Mouse (Mus musculus): Measurements from ENCODE around the gene Myadm.
"Not testable (repeated sequence)": the region's sequence is repeated elsewhere in the genome, so short reads cannot be mapped to it uniquely, and the experiment has no call there.

The Myadm gene

DNA sequence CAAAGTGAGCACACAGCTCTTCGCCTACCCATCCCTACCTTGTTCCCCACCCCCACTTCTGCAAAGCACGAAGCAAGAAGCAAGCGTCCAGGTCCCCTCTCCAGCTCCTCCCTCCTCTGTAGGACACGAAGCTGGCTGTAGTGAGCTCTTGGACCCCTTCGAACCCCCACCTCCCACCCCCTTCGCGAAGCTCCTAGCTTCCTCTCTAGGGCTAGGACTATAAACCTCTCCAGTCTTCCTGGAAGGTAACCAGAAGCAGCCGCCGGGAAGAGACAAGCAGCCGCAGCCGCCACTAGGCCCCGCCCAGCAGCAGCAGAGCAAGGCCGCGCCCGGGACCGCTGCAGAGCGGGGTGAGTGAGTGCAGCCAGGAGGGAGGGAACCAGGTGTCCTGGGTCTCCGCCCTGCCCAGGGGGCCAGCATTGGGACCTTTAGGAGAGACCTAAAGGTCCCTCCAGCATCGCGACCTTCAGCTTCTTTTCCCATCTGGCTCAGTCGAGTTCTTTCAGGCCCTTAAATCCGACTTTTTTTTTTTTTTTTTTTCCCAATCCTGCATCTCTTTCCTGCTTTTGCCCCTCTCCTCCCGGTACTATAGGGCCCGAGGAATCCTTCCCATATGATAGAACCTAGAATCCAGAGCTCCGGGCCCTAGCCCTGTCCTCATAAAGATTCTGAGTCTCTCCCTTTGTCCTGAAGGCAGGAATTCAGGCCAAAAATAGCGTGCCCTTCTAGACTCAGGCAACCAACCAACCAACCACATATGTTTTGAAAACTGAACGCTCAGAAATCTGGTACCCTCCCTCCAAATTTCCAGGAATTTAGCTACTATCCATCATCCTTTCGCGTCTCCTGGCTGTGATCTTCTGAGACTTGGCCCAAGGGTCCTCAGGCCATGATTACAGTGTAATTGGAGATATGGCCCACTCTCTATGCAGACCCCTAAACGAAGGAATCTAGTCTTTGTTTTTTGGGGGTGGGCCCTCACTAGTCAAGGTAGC lies at the start of gene Myadm, which contains the start of gene Prkcg:
Gene Myadm, plus strand, starts transcription at position 105 of the 995 bp plus-strand sequence.
Gene Prkcg, plus strand, starts transcription at position 204 of the 995 bp plus-strand sequence.
- in situ Hi-C loops (cut with MboI, MseI) = no loop called here

DNA sequence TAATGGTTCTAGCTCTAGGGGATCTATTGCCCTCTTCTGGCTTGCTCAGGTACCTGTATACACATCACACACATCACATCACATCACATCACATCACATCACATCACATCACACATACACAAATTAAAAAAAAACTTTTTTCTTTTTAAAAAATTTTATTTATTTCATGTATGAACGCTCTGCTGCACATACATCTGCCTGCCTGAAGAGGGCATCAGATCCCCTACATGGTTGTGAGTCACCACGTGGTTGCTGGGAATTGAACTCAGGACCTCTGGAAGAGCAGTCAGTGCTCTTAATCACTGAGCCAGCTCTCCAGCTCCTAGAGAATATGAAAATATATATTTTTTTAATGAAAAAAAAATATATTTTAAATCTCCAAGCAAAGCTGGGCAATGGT lies 49.7 kb upstream of the Myadm start:
- in situ Hi-C loops (cut with MboI, MseI) = no loop called here

DNA sequence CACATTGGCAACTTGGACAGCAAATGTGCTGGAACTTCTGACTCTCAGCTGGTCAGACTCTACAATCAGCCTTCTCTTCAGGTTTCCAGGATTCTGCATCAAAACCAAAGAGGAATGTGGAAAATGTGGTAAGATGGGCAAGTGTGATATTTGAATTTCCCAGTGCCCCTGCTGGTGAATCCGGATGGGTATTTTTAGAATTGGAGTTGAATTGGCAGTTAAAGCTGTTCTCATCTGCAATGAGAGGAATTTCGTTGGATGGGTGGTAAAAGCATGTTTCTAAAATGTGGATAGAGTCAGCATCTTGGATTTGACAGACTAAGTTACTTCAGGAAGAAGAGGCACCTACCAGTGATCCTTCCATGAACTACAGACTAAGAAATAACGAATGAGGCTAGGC lies 28.2 kb upstream of the Myadm start:
- in situ Hi-C loops (cut with MboI, MseI) = no loop called here

DNA sequence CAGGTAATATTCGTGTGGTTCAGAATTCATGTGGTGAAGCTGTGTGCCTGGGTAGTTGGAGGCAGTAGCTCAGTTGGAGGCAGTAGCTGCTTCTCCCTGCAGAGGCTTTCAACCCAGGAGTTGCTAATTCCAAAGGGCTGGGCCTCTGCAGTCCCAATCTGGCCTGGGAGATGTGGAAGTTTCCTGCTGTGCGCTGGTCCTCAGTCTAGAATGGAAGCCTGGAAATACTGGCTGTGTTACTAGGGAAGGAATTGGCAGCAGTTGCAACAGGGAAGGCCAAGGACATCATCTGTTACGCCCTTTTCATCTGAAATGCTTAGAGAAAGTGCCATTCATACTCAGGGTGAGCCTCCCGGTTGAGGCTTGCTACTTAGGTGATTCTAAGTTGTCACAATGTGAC lies 27.4 kb upstream of the Myadm start:
- in situ Hi-C loops (cut with MboI, MseI) = no loop called here

DNA sequence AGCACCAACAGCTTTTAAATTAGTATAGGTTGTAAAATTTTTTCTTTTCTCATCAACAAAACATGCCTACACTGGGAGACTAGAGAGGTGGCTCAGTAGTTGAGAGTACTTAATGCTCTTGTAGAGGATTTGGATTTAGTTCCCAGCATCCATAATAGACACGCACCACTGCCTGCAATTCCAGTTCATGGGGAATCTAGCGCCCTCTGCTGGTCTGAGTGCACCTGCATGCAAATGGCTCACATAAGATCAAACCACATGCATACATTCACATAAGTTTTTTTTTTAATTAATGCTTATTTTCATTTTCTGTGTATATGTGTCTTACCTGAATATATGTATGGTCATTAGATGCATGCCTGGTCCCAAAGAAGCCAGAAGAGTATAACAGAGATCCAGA lies 26.1 kb upstream of the Myadm start:
- in situ Hi-C loops (cut with MboI, MseI) = no loop called here

DNA sequence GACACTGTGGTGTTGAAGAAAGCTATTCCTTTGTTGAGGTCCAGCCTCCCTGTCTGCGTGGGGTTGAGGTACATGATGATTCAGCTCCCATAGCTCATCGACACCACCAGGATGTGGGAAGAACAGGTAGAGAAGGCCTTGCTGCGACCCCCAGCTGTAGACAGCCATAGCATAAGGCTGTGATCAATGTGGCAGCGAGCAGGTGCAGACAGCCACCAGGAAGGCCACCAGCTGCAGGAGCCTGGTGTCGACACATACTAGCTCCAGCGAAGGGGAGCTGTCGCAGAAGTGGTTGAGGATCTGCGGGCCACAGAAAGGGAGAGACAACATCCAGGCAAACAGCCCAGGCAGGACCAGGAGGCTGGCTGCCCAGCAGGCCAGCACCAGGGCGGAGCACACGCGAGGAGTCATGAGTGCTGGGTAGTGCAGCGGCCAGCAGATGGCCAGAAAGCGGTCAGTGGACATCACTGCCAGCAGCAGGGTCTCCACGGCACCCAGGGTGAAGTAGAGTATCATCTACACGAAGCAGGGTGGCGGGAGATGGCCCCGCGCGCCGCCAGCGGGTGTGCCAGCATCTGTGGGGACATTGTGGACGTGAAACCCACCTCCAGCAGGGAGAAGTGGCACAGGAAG lies 24.4 kb upstream of the Myadm start:
- in situ Hi-C loops (cut with MboI, MseI) = no loop called here

DNA sequence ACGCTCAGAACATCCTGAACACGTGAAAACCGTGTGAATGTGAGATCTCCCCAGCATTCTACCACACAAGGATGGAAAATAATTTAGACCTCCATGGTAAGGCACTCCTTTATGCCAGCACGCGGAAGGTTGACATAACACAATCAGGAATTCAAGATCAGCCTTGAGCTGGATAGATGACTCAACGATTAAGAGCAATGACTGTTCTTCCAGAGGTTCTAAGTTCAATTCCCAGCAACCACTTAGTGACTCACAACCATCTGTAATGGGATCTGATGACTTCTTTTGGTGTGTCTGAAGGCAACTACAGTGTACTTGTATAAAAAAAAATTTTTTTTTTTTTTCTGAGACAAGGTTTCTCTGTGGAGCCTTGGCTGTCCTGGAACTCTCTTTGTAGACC lies 23.6 kb upstream of the Myadm start:
- in situ Hi-C loops (cut with MboI, MseI) = no loop called here

DNA sequence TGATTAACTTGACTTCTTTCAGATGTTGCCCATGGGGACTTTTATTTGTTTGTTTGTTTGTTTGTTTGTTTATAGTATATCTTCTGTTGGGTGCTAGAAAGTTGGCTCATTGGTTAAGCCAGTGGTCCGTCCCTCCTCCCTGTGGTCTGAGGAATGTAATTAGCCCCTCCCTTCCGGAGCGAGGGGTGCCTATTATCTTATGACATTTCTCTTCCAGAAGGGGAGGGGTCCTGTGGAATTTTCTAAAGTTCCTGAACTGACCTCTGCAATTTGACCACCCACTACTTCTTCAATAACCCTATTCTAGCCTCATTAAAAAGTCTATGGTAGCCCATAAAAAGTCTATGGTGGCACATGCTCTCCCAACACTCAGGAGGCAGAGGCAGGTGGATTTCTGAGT lies 21.6 kb upstream of the Myadm start:
- in situ Hi-C loops (cut with MboI, MseI) = no loop called here

DNA sequence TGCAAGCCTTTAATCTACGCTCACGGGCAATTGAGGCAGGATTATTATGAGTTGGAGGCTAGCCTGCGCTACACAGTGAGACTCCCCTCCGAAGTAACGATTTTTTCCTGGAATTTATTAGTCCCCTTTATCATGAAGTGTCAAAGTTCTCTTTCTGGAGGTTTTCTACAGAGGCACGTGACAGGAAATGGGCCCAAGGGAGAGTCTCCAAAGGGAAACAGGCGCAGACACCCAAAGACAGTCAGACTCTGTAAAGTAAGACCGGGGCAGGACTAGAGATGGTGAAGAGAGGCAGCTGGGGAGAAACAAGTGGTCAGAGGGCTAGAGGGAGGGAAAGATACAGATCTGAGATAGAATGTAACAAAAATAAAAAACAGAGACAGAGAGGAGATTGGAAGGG lies 21.0 kb upstream of the Myadm start:
- in situ Hi-C loops (cut with MboI, MseI) = no loop called here

DNA sequence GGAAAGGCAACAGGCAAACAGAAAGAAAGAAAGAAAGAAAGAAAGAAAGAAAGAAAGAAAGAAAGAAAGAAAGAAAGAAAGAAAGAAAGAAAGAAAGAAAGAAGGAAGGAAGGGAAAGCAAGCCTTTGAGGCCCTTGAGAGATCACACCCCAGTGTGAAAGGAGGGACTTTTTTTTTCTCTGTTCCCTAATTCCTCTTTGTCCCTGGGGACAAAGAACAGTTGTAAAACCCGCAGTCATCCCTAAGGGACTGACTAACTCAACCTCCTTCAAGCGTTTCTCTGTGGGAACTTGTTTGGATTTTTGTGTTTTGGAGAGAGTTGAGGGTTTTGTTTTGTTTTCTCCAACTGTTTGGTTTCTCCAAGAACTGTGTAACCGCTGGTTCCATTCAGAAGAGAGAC lies 20.6 kb upstream of the Myadm start:
- in situ Hi-C loops (cut with MboI, MseI) = no loop called here

DNA sequence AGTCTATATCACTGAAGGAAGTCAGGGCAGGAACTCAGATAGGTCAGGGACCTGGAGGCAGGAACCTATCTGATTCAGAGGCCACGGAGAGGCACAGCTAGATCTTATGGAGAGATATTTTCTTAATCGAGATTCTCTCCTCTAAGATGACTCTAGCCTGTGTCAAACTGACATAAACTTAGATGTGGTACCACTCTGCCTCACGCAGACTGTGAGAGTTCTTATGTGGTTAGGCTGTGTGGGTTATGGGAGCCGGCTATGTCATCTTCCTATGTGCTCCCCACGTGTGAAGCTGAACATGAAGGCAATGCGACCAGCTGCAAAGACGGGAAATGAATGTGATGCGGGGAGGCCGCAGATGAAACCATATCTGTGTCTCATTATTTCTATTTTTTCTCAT lies 16.7 kb upstream of the Myadm start:
- in situ Hi-C loops (cut with MboI, MseI) = no loop called here

DNA sequence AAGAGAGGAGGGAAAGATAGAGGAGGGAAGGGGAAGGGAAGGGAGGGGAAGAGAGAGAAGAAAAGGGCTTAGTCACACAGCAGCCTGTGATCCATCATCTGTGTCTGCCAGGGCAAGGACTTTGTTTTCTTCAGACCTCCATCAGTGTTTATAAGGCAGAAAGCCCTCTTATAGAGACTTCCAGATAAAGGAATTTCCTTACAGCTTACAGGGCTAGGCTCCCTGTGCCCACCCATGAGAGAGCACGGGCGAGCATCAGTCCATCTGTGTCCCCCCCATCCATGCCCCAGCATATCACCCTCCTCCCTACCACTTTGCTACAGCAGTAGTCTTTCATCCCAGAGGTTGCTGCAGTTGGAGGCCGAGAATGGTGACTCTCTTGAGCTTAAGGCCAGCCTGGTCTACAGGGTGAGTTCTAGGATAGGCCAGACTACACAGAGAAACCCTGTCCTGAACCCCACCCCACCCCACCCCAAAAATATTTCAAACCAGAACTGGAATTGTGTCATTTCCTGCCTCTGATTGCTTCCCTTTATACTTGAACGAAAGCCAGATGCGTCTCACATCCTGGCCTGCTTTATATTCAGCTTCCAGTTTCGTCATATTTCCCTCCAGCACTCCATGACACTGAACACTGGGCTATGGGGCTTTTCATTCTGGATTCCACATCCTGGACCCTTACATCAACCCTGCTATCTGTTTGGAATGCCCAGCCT lies 13.3 kb upstream of the Myadm start:
- in situ Hi-C loops (cut with MboI, MseI) = no loop called here

DNA sequence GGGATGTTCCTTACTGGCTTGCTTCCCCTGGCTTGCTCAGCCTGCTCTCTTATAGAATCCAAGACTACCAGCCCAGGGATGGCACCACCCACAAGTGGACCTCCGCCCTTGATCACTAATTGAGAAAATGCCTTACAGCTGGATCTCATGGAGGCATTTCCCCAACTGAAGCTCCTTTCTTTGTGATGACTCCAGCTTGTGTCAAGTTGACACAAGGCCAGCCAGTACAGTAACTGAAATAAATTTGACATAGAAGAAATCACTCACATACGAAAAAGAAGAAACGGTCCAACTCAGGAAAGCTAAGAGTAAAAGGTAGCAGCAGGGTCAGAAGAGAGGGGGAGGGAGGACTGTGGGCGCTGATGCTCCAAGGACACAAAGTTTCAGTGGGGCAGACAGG lies 12.1 kb upstream of the Myadm start:
- in situ Hi-C loops (cut with MboI, MseI) = not testable (repeated sequence)

DNA sequence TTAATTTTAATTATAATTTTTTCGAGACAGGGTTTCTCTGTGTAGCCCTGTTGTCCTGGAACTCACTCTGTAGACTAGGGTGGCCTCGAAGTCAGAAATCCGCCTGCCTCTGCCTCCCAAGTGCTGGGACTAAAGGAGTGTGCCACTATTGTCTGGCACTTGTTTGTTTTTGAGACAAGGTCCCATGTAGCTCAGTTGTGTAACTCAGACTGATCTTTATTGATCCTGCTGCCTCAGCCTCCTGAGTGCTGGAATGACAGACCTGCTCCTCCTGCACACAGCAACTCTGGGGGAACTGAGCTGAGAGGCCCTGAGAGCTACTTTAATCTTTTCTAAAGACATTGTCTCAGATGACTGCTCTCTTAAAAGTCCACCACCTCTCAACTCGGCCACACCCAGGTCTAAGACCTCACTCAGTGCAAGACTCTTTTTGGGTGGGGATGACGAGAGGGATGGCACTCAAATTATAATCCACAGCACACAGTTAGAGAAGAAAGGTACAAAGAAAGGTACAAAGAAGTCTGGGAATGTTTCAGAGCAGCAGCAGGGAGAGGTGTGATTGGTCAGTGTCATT lies 8.7 kb upstream of the Myadm start:
- in situ Hi-C loops (cut with MboI, MseI) = no loop called here

DNA sequence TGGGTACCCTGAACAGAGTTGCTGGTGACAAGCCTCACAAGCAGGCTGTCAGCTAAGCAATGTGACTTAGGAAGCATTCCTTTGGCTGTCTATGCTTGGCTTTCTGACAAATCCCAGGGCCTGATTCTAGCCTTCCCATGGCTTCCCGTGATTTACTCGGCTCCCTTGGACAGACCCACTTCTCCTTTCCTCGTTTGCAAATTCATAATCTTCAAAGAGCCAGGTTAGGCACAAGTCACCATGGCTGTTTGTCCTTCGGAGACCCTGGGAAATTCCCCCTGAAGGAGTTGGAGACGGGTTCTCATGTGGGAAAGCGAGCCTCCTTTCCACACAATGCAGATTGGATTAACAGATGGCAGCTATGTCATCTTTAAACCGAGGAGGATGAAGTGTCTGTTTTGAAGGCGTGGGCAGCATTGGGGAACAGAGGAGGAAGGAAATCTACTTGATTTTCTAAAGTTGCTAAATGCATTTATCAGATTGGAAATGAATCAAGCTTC lies 8.2 kb upstream of the Myadm start:
- in situ Hi-C loops (cut with MboI, MseI) = no loop called here

DNA sequence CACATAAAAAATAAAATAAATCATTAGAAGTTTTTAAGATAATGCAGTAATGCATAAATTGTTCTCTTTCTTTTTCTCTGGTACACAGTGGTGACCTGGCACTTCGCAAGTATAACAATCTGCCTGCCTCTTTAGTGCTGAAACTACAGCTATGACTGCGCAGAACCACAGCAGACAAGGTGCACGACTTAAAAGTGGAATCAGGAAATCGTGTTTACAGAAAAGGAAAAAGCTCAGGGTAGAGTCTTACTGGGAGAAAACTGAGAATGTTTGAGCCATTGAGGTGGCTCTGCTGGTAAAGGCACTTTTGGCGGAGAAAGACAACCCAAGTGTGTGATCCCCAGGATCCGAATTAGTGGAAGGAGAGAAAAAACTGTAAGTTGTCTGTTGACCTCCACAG lies 7.1 kb upstream of the Myadm start:
- in situ Hi-C loops (cut with MboI, MseI) = no loop called here

DNA sequence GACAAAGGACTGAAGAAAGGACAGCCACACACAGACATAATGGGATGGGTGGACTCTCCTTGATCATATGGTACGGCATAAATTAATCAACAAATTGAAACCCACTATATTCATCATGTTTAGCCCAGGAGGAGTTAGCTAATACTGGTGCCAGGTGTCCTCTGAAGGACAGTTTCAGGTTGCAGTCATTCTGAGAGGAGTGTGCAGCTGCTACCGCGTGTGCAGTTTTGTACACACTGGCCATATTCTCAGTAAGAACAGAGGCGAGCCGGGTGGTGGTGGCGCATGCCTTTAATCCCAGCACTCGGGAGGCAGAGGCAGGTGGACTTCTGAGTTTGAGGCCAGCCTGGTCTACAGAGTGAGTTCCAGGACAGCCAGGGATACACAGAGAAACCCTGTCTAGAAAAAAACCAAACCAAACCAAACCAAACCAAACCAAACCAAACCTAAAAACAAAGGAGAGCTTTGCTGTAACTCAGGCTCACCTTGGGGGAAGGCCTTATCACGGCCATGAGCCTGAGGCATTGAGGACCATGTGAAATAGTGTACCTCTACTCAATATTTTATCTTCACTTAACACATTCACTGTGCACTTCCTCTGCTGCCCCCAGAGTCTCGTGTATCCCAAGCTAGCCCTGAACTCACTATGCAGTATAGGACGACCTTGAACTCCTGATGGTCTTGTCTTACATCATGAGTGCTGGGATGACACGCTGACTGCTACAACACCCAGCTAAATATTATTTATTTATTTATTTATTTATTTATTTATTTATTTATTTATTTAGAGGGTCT lies 5.6 kb upstream of the Myadm start:
- in situ Hi-C loops (cut with MboI, MseI) = no loop called here

DNA sequence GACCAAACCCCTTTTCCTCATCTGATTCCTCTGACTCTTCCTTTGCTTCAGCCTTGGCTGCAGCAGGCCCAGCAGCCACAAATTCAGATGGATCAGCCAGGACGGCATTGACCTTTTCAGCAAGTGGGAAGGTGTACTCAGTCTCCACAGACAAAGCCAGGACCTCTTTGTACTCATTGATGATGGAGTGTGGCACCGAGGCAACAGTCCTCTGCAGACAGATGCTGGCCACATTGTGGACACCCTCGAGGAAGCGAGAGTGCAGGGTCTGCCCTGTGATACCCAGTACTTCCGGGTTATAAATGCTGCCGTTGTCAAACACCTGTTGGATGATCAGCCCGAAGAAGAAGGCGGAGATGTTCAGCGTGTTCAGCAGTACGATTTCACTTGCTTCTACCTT lies 4.3 kb upstream of the Myadm start:
- in situ Hi-C loops (cut with MboI, MseI) = no loop called here

DNA sequence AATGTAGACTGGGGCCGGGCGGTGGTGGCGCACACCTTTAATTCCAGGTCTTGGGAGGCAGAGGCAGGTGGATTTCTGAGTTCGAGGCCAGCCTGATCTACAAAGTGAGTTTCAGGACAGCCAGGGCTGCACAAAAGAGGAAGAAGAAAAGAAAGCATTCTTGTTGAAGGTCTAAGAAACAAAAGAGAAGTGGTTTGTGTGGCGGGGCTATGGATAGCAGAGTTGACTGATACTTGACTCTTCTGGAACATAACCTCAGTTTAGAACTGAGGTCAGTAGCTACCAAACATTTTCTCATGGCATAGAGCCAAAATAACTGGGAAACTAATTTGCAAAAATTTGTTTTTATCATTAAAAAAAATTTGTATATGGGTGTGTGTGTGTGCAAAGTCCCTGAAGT lies 2.8 kb upstream of the Myadm start:
- in situ Hi-C loops (cut with MboI, MseI) = no loop called here

DNA sequence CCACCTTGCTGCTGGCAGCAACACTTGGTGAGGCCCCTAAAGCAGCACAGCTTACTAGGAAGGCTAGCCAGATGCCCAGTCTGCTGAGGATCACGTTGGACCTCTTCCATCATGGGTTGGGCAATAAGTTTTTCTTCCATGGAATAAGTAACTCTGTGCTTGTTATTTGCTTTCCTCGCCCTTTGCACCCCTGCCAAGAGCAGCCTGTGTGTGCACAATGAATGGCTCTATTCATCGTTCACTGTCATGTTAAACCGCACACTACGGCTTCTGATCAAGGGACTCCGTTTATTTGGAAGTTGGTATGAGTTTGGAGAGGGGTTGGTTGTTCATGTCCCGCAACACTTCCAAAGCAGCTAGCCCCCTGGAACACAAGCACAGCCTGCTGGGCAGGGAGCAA lies 1.7 kb upstream of the Myadm start:
- in situ Hi-C loops (cut with MboI, MseI) = no loop called here

Data from regulatory T cell (primary cell).